Mouse (Mus musculus) WW6 (cell line): ENCODE data around the gene Rapgef1.

Experiments
- DNase-seq: peaks from one replicate; pipeline ENCODE4 v3.0.0-alpha.2; 2013; ENCODE audit warnings: low read depth, low spot score

Rapgef1 gene

GRCm38 (mm10) chr2:29703104-29704081 lies 83.9 kb downstream of the Rapgef1 start:
- no peak for DNase-seq

GRCm38 (mm10) chr2:29705493-29705892 lies 86.0 kb downstream of the Rapgef1 start:
- no peak for DNase-seq

- DNase-seq, result no peak
Measured at GRCm38 (mm10) chr2:29706726-29707620, 87.5 kb downstream of the Rapgef1 start.

GRCm38 (mm10) chr2:29707731-29708130 lies 88.2 kb downstream of the Rapgef1 start:
- no peak for DNase-seq

- DNase-seq, result peak; percentile 48
Measured at GRCm38 (mm10) chr2:29708209-29708608, 88.7 kb downstream of the Rapgef1 start.

GRCm38 (mm10) chr2:29711038-29711437 lies 91.5 kb downstream of the Rapgef1 start:
- no peak for DNase-seq

- no peak for DNase-seq
Measured at GRCm38 (mm10) chr2:29711877-29712276, 92.4 kb downstream of the Rapgef1 start.

- no peak for DNase-seq
Measured at GRCm38 (mm10) chr2:29713501-29713900, 94.0 kb downstream of the Rapgef1 start.

GRCm38 (mm10) chr2:29714127-29714526 lies 94.6 kb downstream of the Rapgef1 start:
- DNase-seq, result no peak

GRCm38 (mm10) chr2:29716143-29716542 lies 96.6 kb downstream of the Rapgef1 start:
- DNase-seq, result no peak

GRCm38 (mm10) chr2:29716691-29717090 lies 97.2 kb downstream of the Rapgef1 start:
- DNase-seq, result no peak

GRCm38 (mm10) chr2:29718581-29718980 lies 99.1 kb downstream of the Rapgef1 start:
- no peak for DNase-seq

GRCm38 (mm10) chr2:29723132-29723531 lies 103.6 kb downstream of the Rapgef1 start:
- DNase-seq, result no peak

GRCm38 (mm10) chr2:29724664-29725365 lies 105.3 kb downstream of the Rapgef1 start:
- DNase-seq, result no peak

GRCm38 (mm10) chr2:29729500-29729899 lies 110.0 kb downstream of the Rapgef1 start:
- no peak for DNase-seq

GRCm38 (mm10) chr2:29731545-29731944 lies 112.0 kb downstream of the Rapgef1 start:
- DNase-seq, result no peak

GRCm38 (mm10) chr2:29732559-29732958 lies 113.0 kb downstream of the Rapgef1 start:
- DNase-seq, result no peak

GRCm38 (mm10) chr2:29733348-29733747 lies 113.8 kb downstream of the Rapgef1 start:
- no peak for DNase-seq

- no peak for DNase-seq
Measured at GRCm38 (mm10) chr2:29735708-29736107, 116.2 kb downstream of the Rapgef1 start.

GRCm38 (mm10) chr2:29737209-29737925 lies 117.8 kb downstream of the Rapgef1 start:
- no peak for DNase-seq

- no peak for DNase-seq
Measured at GRCm38 (mm10) chr2:29738799-29739198, 119.3 kb downstream of the Rapgef1 start.
